Mouse (Mus musculus) cerebellum, postnatal 36 days (tissue): ENCODE data around the gene Xpc.

Source experiments
- DNase-seq, 2 experiments: peaks; one replicate each; pipeline ENCODE4 v3.0.0; 2021 to 2022; ENCODE audit warnings: mixed read lengths in 2 of 2

Xpc gene

DNA sequence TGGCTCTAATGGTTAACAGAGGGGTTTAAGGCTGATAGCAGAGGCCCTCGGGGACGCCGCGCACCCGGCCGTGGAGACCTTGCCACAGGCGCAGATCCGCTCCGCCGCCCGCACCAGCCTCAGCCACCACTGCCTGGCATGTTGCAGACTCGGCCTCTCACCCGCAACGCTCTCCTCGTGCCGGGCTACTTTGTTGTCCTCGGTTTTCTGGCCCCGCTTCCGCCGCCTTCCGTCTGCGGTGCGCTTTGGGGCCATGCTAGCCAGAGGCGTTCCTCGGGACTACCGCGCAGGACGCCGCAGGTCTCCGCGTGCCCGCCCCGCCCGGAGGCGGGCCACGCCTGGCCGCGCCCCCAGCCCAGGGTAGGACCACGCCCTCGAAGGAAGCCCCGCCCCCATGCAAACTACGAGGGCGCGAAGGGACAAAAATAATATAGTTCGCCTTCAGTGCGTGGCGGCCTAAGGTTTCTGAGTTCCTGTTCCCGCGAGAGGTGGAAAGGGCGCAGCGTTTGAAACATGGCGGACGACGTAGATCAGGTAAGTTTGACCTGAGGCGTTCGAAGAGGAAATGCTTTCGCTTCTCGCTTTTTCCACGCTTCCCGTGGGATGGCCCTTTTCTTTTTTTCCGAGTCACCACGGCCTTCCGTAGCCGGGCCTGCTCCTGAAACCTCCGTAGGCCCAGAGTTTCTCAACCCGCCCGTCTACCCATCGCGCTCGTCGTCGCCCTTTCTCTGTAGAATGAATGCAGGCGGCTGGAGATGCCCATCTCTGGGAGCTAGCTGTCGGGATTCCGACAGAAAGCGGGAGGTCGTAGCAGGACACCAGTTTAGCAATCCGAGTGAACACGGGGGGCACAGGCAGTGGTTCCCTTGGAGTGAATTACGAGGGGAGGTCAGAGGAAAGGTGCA, at the start of gene Xpc, which contains the start of gene Lsm3:
TSS of gene Xpc (minus strand) at position 344 of the 905 bp plus-strand sequence.
TSS of gene Lsm3 (plus strand) at position 384 of the 905 bp plus-strand sequence.
- peak; percentile 98 to 99 for DNase-seq

DNA sequence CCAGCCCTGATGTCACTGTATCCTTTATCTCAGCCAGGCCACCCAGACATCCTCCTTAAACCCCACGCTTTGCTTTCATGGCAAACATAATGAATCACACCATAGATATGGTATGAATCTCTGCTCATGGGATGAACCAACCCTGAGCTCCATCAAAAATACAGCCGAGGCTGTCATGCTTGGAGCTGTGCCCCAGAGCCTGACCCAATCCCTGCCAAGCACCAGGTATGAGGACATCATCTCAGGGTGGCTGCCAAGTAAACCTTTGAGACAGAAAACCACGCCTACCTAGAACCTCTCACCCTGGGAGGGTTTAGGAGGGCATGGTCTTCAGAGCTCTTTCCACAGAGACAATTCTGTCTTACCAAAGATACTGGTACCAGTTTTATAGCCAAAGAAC, 47.3 kb upstream of the Xpc start:
- DNase-seq = no peak

DNA sequence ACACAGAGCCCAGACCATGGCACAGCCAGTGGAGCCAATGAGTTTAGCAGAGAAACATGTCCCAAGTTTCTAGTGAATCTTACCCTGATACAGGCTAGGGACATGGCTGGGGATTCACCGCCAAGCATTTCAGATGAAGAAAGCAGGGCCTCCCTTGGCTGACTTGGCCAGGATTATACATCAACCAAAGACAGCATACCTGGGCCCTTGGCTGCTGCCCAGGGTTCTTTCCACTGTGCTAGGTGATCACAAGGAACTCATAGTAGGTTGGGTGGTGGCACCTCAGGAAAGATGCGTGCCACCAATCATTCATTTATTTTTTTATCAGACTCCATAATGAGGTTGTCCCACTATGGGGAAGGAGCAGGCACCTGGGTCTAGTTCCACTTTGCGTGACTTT, 44.5 kb upstream of the Xpc start:
- DNase-seq = no peak

DNA sequence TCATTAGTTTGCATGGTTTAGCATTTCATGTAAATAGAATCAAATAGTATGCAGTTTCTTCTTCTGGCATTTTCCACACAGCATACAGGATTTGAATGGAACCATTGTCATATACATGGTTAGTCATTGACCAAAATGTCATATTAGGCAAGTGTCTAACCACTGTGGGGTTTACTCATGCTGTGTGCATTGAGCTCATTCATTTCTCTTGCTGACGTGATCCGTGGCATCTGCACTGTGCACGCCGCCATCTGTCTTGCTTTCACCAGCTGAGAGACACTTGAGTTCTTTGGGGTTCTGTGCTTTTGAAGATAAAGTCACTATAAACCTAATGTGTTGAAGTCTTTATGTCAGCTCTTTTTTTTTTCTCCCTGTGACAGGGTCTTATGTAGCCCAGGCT, 43.7 kb upstream of the Xpc start:
- DNase-seq = no peak

DNA sequence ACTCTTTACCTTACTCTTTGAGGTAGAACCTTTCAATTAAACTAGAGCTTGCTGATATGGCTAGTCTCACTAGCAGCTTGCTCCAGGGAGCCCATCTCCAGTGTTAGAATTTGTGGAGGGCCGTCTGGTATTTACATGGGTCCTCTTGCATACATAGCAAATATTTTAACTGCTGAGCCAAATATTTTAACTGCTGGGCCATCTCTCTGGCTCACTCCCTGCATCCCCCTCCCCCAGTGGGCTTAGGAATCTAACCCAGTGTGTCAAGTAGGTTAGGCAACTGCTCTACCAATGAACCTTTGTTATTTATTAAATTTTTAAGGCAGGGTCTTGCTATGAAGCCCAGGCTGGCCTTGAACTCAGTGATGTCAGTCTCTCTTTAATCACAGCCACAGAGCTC, 42.9 kb upstream of the Xpc start:
- DNase-seq = no peak

DNA sequence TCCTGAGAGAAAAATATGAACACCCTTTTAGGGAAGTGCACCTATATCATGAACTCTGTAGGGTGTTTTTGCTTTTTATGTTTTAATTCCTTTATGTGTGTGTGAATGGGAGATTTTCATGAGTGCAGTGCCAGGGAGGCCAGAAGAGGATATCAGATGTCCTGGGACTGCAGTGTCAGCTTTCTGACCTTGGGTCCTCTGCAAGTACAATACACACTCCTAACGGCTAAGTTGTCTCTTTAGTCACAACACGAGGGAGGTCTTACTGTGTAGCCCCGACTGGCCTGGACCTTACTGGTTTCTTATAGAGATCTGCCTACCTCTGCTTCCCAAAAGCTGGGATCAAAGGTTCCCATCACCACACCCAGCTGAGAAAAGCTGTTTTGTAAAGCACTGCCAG, 37.0 kb upstream of the Xpc start:
- DNase-seq = no peak

DNA sequence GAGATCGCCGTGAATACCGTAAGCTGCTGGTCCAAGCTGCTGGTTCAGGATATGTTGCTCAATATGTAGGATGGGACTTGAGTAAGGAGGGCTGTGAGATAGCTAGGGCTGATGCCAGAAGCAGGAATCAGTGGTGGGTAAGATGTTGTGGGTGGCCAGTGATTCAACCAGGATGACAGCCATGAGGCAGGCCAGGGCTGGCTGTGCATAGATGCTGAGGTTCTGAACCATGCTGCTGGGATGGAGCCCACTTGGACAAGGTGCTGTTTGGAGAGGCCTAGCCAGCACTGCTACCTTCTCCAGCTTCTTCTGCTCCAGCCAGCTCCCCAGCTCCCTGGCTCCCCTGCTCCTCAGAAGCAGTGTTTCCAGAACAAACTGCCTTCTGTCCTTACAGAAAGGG, 36.0 kb upstream of the Xpc start:
- no peak for DNase-seq

DNA sequence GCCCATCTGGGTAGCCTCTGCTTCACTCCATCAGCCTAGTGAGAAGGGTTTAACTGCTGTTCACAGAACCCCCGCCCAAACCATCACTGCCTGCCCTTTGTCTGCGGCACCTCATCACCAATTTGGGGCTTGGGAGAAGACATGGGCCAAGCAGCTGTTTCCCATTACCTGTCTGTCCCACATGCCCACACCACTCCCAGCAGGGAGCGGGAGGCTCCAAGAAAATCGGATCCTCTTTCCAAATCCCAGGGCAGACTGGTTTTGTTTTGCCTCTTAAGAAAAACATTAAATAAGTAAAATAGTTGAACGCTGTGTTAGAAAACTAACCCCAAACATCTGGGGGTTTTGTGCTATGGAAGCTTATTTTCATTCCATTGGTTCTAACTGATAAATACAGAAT, 33.9 kb upstream of the Xpc start:
- no peak for DNase-seq

DNA sequence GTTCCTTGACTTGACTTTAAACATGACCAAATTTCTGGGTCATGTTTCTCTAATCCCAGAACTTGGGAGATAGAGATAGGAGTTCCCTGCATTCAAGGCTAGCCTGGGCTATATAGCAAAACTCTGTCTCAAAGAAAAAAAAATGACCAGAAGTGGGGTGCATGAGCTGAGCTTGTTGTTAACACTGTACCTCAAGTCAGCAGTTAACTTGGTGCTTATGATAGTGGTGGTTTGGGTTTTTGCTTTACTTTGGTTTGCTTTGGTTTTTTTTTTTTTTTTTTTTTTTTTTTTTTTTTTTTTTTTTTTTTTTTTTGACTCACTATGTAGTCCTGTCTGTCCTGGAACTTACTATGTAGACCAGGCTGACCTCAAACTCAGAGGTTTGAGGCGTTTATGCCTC, 31.6 kb upstream of the Xpc start:
- no peak for DNase-seq

DNA sequence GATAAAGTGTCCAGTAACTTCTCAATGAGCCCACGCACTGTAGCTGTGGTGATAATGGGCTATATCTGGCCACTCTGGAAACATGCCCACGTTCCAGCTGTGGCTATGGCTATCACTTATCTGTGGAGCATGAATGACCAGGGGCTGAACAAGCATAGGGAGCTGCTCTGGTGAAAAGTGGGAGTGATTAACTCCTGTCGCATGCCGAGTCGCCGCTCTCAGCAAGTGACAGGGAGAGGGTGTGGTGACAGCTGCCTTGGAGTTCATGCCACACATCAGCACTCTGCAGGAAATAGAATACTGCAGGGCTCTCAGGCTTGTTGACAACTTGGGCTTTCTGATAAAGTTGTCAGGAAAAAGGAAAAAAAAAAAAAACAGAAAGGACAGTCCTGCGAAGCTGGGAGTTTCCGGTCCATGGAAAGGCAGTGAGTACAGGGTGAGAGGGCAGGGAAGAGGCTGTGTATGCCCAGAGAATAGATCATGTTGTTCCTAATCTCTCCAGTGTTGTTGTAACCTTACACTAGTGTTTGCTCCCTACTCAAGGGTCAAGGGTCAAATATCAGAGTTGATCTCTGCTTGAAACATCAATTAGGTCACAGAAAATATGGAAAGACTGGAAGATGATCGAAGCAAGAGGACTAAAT, 30.7 kb upstream of the Xpc start:
- no peak for DNase-seq

DNA sequence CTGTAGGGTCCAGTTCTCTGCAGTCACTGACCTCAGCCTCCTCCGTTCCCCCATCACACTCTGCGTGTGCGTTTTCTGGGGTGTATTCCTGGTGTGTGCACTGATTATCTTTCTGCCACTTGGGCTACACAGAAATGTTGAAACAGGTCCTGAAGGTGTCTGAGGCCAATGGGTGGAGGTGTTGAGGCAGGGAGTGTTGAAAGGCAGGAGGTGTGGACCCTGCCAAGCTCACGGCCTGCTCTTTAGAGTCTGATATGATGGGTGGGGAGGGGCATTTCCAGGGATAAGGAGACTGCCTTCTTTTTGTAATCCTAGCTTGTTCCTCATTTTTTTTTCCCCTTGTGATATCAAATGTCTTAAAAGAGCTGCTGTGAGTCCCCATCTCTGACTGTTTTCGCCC, 27.4 kb upstream of the Xpc start:
- DNase-seq = no peak

DNA sequence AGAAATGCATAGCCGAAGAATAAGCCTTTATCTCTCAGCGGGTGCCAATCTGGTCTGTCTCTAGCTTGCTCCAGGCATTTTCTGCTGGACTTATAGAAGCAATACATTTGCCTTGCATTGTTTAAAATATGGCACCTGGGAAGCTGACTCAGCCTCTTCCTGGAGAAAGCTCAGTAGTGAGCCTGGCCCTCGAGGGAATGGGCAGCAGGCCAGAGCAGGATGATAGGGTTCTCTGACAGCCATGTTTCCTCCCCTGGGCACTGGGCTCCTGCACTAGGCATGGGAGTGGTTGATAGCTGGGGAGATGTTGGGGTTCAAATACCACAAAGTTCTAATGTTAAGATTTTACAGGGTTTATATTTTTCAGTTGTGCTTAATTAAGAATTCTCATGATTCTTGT, 25.6 kb upstream of the Xpc start:
- DNase-seq = no peak

DNA sequence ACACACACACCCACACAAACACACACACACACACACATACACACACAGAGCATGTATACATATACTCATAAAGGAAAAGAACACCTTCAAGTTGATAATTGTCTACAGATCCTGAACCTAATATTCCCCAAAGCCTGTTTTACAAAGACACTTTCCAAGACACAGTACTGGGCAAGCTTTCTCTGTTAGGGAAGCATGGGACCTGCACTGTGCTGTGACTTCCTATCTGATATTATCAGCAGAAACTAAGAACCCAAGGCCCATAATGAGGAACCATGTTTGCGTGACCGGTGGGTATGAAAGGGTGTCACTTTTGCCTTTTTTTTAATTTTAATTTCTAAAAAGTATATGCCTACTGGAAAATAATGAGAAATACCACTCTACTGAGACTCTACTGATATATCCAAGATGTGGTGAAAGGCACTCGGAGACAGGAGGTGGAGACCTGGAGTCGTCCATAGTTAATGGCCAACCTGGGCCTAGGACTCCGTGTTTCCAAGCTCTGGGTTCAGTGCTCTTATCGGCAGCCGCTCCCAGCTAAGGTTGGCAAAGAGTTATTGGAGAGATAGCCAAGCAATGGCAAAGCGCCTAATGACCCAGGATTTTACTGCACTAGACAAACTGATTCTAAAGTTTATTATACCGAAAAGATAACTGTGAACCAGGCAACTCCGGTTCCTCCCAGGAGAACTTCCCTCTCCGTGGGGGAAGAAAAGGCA, 20.5 kb upstream of the Xpc start:
- DNase-seq = no peak

DNA sequence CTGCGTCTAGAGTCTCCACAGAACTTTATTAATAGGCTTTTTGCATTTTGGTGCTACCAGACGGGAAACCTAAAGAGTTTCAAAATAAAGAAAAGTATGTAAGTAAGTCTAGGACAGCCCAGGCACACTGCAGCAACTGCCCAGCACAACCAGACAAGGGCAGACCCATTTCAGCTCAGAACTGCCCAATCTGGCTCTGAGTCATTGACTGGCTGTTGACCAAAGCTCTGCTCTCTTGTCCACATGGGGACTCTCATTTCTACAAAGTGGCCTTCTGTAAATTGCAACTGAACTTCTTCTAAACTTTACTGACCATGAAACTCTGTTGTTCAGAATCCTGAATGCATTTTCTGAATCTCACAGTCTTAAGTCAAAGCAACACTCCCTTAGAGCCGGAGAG, 19.5 kb upstream of the Xpc start:
- no peak for DNase-seq

DNA sequence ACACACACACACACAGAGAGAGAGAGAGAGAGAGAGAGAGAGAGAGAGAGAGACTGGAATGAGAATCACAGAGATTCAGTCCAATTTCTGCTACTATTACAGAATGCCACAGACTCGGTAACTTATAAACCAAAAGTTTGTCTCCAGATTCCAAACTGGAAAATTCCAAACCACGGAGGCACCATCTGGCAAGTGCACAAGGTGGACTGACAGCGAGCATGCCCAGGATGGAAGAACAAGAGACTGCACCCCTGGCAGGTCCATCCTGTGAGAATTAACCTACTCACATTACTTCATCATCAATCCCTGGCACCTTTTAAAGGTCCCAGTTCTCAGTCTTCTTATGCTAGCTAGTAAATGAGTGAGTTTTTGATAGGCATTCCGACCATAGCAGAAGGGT, 18.6 kb upstream of the Xpc start:
- DNase-seq = no peak

DNA sequence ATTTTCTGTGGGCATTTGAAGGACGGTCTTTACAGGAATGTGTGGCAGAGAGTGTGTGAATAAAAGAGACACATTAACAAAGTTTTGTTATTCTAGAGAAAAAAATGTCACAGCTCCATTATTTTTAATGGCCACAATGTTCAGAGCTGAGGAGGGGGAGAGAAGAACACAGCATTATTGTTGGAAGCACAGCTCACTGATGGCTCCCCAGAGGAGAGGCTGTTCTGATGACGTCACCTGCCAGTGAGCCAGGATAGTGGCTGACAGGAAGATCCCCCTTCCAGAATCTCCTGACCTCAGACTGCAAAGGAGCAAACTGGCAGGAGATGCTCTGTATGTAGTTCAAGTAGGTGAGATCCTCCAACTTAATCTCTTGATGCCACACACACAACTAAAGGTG, 18.1 kb upstream of the Xpc start:
- DNase-seq = no peak

DNA sequence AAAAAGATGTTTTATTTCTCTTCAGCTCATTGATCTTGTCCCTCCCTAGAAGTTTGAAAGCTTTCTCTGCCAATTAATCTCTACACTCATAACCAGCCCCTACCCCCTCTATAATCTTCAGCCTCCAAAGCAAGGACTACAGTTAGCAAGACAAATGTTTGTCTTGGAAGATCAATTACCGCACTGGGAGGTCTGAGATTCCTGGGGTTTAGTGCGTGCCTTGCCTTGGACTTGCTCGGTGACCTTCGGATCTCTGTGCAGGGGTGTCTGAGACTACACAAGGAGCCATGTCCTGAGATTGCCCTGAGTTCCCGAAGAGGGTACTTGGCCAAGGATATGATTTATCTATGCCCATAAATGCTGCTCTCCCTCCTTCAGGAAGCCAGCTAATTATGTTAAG, 17.7 kb upstream of the Xpc start:
- DNase-seq = no peak

DNA sequence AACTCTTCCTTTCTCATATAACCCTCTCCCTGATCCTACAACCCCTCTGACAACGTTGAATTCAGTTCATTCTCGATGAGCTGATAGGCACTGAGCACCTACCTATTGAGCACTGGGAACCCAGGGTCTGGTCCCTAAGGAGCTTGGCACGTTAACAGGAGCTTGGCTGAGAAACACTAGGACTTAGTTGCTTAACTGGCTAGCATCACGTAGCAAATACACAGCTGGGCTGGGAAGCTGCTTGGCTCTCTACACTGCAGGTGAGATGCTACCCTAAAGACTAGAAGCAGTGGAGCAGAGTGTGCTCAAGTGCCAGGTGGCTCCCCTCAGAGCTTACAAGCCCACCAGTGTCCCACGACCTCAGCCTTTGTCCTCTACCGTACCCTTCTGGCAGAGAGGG, 17.0 kb upstream of the Xpc start:
- no peak for DNase-seq

DNA sequence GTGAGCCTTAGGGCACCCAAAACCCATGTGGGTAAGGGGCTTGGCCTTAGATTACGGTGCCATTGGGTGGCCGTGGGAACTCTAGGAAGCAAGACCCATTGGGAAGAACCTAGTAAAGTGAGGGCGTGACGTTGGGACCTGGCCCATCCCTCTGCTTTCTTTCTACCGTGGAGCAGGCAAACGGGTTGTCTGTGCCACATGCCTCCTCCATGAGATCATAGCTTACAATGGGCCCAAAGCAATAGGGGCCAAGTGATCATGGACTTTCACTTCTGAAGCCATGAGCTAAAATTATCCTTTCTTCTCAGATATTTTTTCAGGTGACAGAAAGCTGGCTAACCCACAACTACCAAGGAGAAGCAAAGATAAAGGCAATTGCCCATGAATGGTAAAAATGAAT, 15.6 kb upstream of the Xpc start:
- DNase-seq = no peak

DNA sequence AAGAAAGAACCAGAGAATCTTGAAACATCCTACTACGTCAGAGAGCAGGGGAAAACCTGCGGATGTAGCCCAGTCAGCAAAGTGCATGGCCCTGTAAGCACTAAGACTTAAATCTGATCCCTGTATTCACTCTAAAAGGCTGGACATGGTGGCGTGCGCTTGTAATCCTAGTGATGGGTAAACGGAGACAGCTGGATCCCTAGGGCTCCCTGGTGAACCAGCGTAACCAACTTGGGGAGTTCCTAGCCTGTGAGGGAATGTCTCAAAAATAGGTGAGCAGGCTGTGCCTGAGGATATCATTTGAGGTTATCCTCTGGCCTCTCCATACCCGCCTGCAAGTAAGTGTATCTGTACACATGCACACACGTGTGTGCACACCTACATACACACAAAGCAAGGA, 15.0 kb upstream of the Xpc start:
- DNase-seq = no peak

DNA sequence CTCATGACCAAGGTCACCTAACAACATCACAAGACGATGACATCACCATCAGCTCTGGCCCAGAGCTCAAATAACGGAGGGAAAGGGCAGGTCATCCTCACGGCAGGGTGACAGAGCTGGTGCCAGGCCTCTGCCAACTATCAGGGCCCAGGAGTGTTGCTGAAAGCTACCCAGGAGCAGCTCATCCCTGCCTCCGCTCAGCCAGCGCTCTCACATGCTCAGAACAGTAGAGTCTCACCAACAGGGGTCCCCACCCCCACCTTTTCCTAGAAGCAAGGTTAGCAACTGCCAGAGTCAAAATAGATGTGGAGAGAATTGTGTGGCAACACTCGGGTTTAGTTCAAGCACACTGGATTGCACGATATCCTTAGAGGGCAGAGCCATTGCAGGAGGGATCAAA, 12.6 kb upstream of the Xpc start:
- no peak for DNase-seq

DNA sequence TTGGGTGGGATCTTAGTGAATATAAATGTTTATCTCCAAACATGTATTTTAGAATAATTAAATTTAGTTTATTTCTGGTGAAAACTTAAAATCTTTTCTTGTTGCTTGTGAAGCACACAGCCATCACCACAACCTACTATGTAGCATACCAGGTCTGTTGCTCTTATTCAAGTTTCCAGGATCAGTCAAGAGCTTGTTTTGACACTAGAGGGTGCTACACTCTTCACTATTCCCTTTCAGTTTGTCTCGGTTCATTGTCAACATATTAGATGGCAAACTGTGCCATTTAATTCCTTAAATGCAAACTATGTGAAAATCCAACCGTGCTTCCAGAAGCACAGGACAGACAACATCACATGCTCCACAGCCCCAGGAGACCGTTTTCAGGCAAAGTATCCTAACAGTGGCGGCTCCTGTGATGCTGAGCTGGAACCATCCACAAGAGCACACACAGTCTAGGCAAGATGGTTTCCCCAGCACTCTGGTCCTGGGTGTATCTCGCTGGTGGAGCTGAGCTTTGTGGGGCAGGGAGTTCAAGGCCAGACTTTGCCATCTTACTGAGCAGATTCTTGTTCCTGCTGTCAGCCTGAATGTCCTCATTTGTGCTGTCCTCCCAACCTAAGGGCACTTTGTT, 11.7 kb upstream of the Xpc start:
- peak in 1 of 2 experiments; percentile 8 for DNase-seq

DNA sequence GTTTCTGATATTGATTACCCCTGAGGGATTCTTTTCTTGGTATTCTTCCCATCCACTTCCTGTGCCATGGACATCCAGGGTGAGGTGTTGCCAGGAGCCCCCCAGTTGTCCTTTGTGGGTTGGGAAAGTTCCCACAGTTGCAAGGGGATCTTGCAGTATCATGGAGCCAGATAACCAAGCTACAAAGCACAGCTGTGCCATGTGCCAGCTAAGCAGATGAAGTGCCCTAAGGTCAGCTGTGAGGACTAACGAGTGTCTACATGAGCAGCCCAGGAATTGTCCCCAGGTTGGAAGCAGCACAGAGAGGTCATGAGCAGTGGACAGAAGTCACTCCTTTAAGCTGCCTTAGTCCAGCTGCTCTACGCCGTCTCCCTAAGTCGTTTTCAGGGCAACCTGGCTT, 9.9 kb upstream of the Xpc start:
- DNase-seq = no peak
